ENCODE assay signal across 13 mouse cellular contexts in the genomic region with DNA sequence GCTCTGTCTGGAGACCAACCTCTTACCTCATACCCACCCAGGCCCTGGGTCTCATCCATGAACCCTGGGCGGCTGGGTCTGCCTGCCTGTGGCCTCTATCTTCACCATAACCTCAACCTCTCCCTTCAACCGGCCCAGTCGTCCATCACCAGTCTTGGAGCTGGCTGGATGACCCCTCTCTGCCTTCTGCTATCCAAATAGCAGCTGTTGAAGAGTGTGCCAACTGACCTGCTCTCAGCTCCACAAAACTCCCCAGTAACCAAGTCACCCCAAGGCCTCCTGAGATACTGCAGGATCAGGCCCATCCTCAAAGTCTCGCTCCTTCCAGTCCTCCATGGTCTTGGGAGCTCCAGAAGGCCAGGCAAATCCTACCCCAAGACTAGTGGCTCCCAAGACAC. TPM values are rescaled to one million over a fixed set of nuclear protein-coding genes. Genes with fewer than 3 reads are reported as not detected.
DNase-seq lines count a peak whose midpoint lies in the region; ATAC-seq and TF ChIP-seq lines count a peak whose summit lies in the region.
"Had no signal": no experiment of that assay in that cellular context is flagged by ENCODE, and none has a peak within 500 bp of the region (broad histone marks: within the 10 kb centered on the region; RNA-seq: fewer than 3 reads in every experiment).

No protein-coding gene starts in this region.

- no peak overlapping the region for H3K4me2 ChIP-seq in hindbrain, embryonic 13.5 days
- no peak overlapping the region for H3K4me2 ChIP-seq in hindbrain, embryonic 11.5 days (replicated peaks; ENCODE audit: low read depth, low read length)
- no peak overlapping the region for H3K4me2 ChIP-seq in neural tube, embryonic 11.5 days (ENCODE audit: low read depth)
- no peak overlapping the region for H3K4me2 ChIP-seq in neural tube, embryonic 15.5 days
- H3K4me2 ChIP-seq in intestine, postnatal 0 days (replicated peaks; ENCODE audit: low read depth) = no peak overlapping the region
- H3K4me2 ChIP-seq: limb, embryonic 15.5 days had no signal

- 73% methylated on average over 4 of the region's 4 CpGs for WGBS in hindbrain, embryonic 13.5 days
- 74% methylated on average over 4 of the region's 4 CpGs for WGBS in hindbrain, embryonic 11.5 days
- WGBS in neural tube, embryonic 11.5 days = 73% methylated on average over 4 of the region's 4 CpGs
- 82% methylated on average over 4 of the region's 4 CpGs for WGBS in neural tube, embryonic 15.5 days
- 54% methylated on average over 4 of the region's 4 CpGs for WGBS in intestine, postnatal 0 days

- peaks cover 99% of the 10 kb centered on the region for H3K4me1 ChIP-seq in hindbrain, embryonic 13.5 days (replicated peaks)
- H3K4me1 ChIP-seq in hindbrain, embryonic 11.5 days (replicated peaks; ENCODE audit: control insufficient read depth, insufficient read depth, low read length) = peaks cover 55% of the 10 kb centered on the region
- peaks cover 95% of the 10 kb centered on the region for H3K4me1 ChIP-seq in neural tube, embryonic 11.5 days (ENCODE audit: control insufficient read depth, insufficient read depth, low read length)
- H3K4me1 ChIP-seq in neural tube, embryonic 15.5 days = peaks cover 96% of the 10 kb centered on the region
- H3K4me1 ChIP-seq in intestine, postnatal 0 days (replicated peaks; ENCODE audit: control insufficient read depth, insufficient read depth, low read length) = peaks cover 15% of the 10 kb centered on the region

- no peak for DNase-seq in hindbrain, embryonic 11.5 days (ENCODE audit: low spot score)
- DNase-seq in neural tube, embryonic 11.5 days (ENCODE audit: low spot score) = no peak
- DNase-seq in embryo, embryonic 9.5 days (ENCODE audit: extremely low spot score) = no peak
- no peak for DNase-seq in thymus, postnatal 4 days
- DNase-seq: cerebellum, adult 11 months; lung, adult 2 months; thymus, adult 18-20 months had no signal

- ATAC-seq in hindbrain, embryonic 13.5 days (ENCODE audit: low FRiP score) = no peak
- no peak for ATAC-seq in hindbrain, embryonic 11.5 days (ENCODE audit: low FRiP score)
- no peak for ATAC-seq in neural tube, embryonic 11.5 days (ENCODE audit: insufficient read depth, low FRiP score, low TSS enrichment)
- ATAC-seq in neural tube, embryonic 15.5 days (ENCODE audit: low FRiP score) = no peak
- no peak for ATAC-seq in intestine, postnatal 0 days

- no peak overlapping the region for H3K4me3 ChIP-seq in hindbrain, embryonic 13.5 days
- H3K4me3 ChIP-seq in hindbrain, embryonic 11.5 days (ENCODE audit: low read depth, low read length) = no peak overlapping the region
- no peak overlapping the region for H3K4me3 ChIP-seq in neural tube, embryonic 11.5 days (ENCODE audit: low read depth, low read length)
- no peak overlapping the region for H3K4me3 ChIP-seq in neural tube, embryonic 15.5 days (replicated peaks)
- no peak overlapping the region for H3K4me3 ChIP-seq in intestine, postnatal 0 days (ENCODE audit: low read depth, low read length)
- H3K4me3 ChIP-seq: limb, embryonic 15.5 days had no signal

- H3K36me3 ChIP-seq in hindbrain, embryonic 13.5 days = no peaks in the 10 kb centered on the region
- no peaks in the 10 kb centered on the region for H3K36me3 ChIP-seq in hindbrain, embryonic 11.5 days (ENCODE audit: control insufficient read depth, insufficient read depth, low read length)
- no peaks in the 10 kb centered on the region for H3K36me3 ChIP-seq in neural tube, embryonic 11.5 days (ENCODE audit: control insufficient read depth, insufficient read depth, low read length)
- no peaks in the 10 kb centered on the region for H3K36me3 ChIP-seq in neural tube, embryonic 15.5 days
- no peaks in the 10 kb centered on the region for H3K36me3 ChIP-seq in intestine, postnatal 0 days (ENCODE audit: control insufficient read depth, insufficient read depth)
- H3K36me3 ChIP-seq: limb, embryonic 15.5 days had no signal

- no peak for TF ChIP-seq CTCF in intestine, postnatal 0 days (IDR thresholded peaks at IDR 0.05; ENCODE audit: low read depth)

- no peaks in the 10 kb centered on the region for H3K27me3 ChIP-seq in hindbrain, embryonic 13.5 days
- H3K27me3 ChIP-seq in hindbrain, embryonic 11.5 days (ENCODE audit: control insufficient read depth, insufficient read depth, low read length) = no peaks in the 10 kb centered on the region
- no peaks in the 10 kb centered on the region for H3K27me3 ChIP-seq in neural tube, embryonic 11.5 days (ENCODE audit: control insufficient read depth, insufficient read depth, low read length)
- no peaks in the 10 kb centered on the region for H3K27me3 ChIP-seq in neural tube, embryonic 15.5 days (replicated peaks)
- H3K27me3 ChIP-seq in intestine, postnatal 0 days (replicated peaks; ENCODE audit: control insufficient read depth, insufficient read depth, low read length) = no peaks in the 10 kb centered on the region
- H3K27me3 ChIP-seq: CH12.LX; limb, embryonic 15.5 days had no signal

- no peaks in the 10 kb centered on the region for H3K9me3 ChIP-seq in hindbrain, embryonic 13.5 days
- no peaks in the 10 kb centered on the region for H3K9me3 ChIP-seq in hindbrain, embryonic 11.5 days (ENCODE audit: control insufficient read depth, low read length)
- no peaks in the 10 kb centered on the region for H3K9me3 ChIP-seq in neural tube, embryonic 11.5 days (ENCODE audit: control insufficient read depth, low read length)
- H3K9me3 ChIP-seq in neural tube, embryonic 15.5 days (replicated peaks) = no peaks in the 10 kb centered on the region
- no peaks in the 10 kb centered on the region for H3K9me3 ChIP-seq in intestine, postnatal 0 days (ENCODE audit: control insufficient read depth)
- H3K9me3 ChIP-seq: limb, embryonic 15.5 days had no signal

- peak overlapping the region; percentile 77 for H3K27ac ChIP-seq in hindbrain, embryonic 13.5 days
- H3K27ac ChIP-seq in hindbrain, embryonic 11.5 days (ENCODE audit: low read depth, low read length) = no peak overlapping the region
- H3K27ac ChIP-seq in neural tube, embryonic 11.5 days (ENCODE audit: low read depth, low read length) = 0 out of 2 replicates have a peak overlapping the region, but pooled peaks have one; percentile 20
- H3K27ac ChIP-seq in neural tube, embryonic 15.5 days (replicated peaks) = no peak overlapping the region
- no peak overlapping the region for H3K27ac ChIP-seq in intestine, postnatal 0 days (ENCODE audit: low read depth, low read length)
- H3K27ac ChIP-seq: kidney, postnatal 0 days; limb, embryonic 15.5 days had no signal

- no peak overlapping the region; the same call in 1 of the 2 replicates for H3K9ac ChIP-seq in hindbrain, embryonic 13.5 days
- H3K9ac ChIP-seq in hindbrain, embryonic 11.5 days (ENCODE audit: low read depth, low read length) = no peak overlapping the region
- H3K9ac ChIP-seq in neural tube, embryonic 11.5 days (ENCODE audit: low read length) = no peak overlapping the region
- no peak overlapping the region for H3K9ac ChIP-seq in neural tube, embryonic 15.5 days (replicated peaks)
- 0 out of 2 replicates have a peak overlapping the region, but pooled peaks have one; percentile 7 for H3K9ac ChIP-seq in intestine, postnatal 0 days (ENCODE audit: low read depth, low read length)
- H3K9ac ChIP-seq: limb, embryonic 15.5 days had no signal

RNA-seq across cellular contexts. Expression of a gene that starts 19.8 kb away (rescaled TPM):
- 4.7 and 5.2 TPM in 2 replicates for polyA plus RNA-seq in hindbrain, embryonic 13.5 days (2015; fragmentation: Nextera tagmentation; extraction: Ambion mirVana)
- 3.4 and 5.0 TPM in 2 replicates for polyA plus RNA-seq in hindbrain, embryonic 11.5 days (2014; fragmentation: Nextera tagmentation; extraction: Ambion mirVana)
- 5.3 and 5.9 TPM in 2 replicates for polyA plus RNA-seq in neural tube, embryonic 11.5 days (2014; fragmentation: Nextera tagmentation; extraction: Ambion mirVana)
- 4.5 and 4.6 TPM in 2 replicates for polyA plus RNA-seq in neural tube, embryonic 15.5 days (2015; fragmentation: Nextera tagmentation; extraction: Ambion mirVana)
- polyA plus RNA-seq in intestine, postnatal 0 days (2015; fragmentation: Nextera tagmentation; extraction: Ambion mirVana) = 5.9 and 6.4 TPM in 2 replicates

RNA-seq across cellular contexts. Expression of a gene that starts 37.8 kb away (rescaled TPM):
- polyA plus RNA-seq in hindbrain, embryonic 13.5 days (2015; fragmentation: Nextera tagmentation; extraction: Ambion mirVana) = 0.16 and 0.29 TPM in 2 replicates
- 0.33 TPM in 1 of 2 replicates, not detected in the other for polyA plus RNA-seq in hindbrain, embryonic 11.5 days (2014; fragmentation: Nextera tagmentation; extraction: Ambion mirVana)
- not detected in 2 replicates for polyA plus RNA-seq in neural tube, embryonic 11.5 days (2014; fragmentation: Nextera tagmentation; extraction: Ambion mirVana)
- 0.08 and 3.6 TPM in 2 replicates for polyA plus RNA-seq in neural tube, embryonic 15.5 days (2015; fragmentation: Nextera tagmentation; extraction: Ambion mirVana)
- polyA plus RNA-seq in intestine, postnatal 0 days (2015; fragmentation: Nextera tagmentation; extraction: Ambion mirVana) = 13.9 and 14.0 TPM in 2 replicates

Comparison
In these comparisons a context has a peak if more than half of its experiments do, and no peak if none do; other contexts are left out.
1. H3K27ac ChIP-seq: peak in hindbrain, embryonic 13.5 days (single experiment) and neural tube, embryonic 11.5 days (single experiment); none in hindbrain, embryonic 11.5 days (single experiment), neural tube, embryonic 15.5 days (single experiment) and intestine, postnatal 0 days (single experiment).